Mouse (Mus musculus) embryonic fibroblast, embryonic 13.5 days (primary cell): ENCODE results near the gene Slc2a8.

Experiments used
- CTCF ChIP-seq: IDR thresholded peaks from 2 replicates; pipeline ENCODE4 v1.5.1; 2011; ENCODE audit warnings: mild to moderate bottlenecking, control low read depth, low read length, moderate library complexity, borderline replicate concordance; ENCODE audit not compliant: insufficient read depth
- POLR2A ChIP-seq: IDR thresholded peaks from 2 replicates; pipeline ENCODE4 v1.6.1; 2011; ENCODE audit warnings: low read depth, mild to moderate bottlenecking, control low read depth, low read length, moderate library complexity

- TF ChIP-seq CTCF (no peak), POLR2A (no peak)
These were observed 50.2 kb downstream of the Slc2a8 start for GRCm38 (mm10) chr2:32931730-32932129.
